Mouse (Mus musculus) midbrain, embryonic 15.5 days (tissue): Measurements from ENCODE around the gene Pgbd5. TPM values are rescaled to one million over a fixed set of nuclear protein-coding genes. Genes with fewer than 3 reads are reported as not detected.

Experiments used
- ATAC-seq: fragments of 200-750 bp; cut with Nextera tagmentation; replicated peaks from 2 replicates; pipeline ENCODE4 v1.8.0; 2017; ENCODE audit warnings: moderate TSS enrichment
- H3K27ac ChIP-seq: fragments of 300-500 bp; sonication (generic); 2 replicates; pipeline ENCODE4 v1.5.1; 2015; ENCODE audit warnings: mild to moderate bottlenecking, inconsistent platforms
- H3K27me3 ChIP-seq: fragments of 300-500 bp; sonication (generic); replicated peaks from 2 replicates; pipeline ENCODE4 v1.6.1; 2015; ENCODE audit warnings: inconsistent platforms
- H3K36me3 ChIP-seq: fragments of 300-500 bp; sonication (generic); replicated peaks from 2 replicates; pipeline ENCODE4 v1.6.1; 2015; ENCODE audit warnings: inconsistent platforms
- H3K4me1 ChIP-seq: fragments of 300-500 bp; sonication (generic); 2 replicates; pipeline ENCODE4 v1.6.1; 2015; ENCODE audit warnings: inconsistent platforms
- H3K4me2 ChIP-seq: fragments of 300-500 bp; sonication (generic); 2 replicates; pipeline ENCODE4 v1.6.1; 2015; ENCODE audit warnings: inconsistent platforms, mild to moderate bottlenecking, moderate library complexity
- H3K4me3 ChIP-seq: fragments of 300-500 bp; sonication (generic); 2 replicates; pipeline ENCODE4 v1.5.1; 2015; ENCODE audit warnings: mild to moderate bottlenecking, inconsistent platforms
- H3K9ac ChIP-seq: fragments of 300-500 bp; sonication (generic); 2 replicates; pipeline ENCODE4 v1.6.1; 2015; ENCODE audit warnings: mild to moderate bottlenecking, inconsistent platforms
- H3K9me3 ChIP-seq: fragments of 300-500 bp; sonication (generic); 2 replicates; pipeline ENCODE4 v1.6.1; 2016; ENCODE audit warnings: inconsistent platforms
- WGBS: fragments of 180-500 bp; shearing (Covaris S2); methylation state at CpG from one replicate; pipeline ENCODE4 v1.1.7; 2015; ENCODE audit warnings: mixed read lengths; 5-methylcytosine and 5-hydroxymethylcytosine counted together
- polyA plus RNA-seq: library from polyadenylated mRNA; unstranded; fragments of >200 nt; fragmentation: Nextera tagmentation; extraction: Ambion mirVana; gene quantifications from 2 replicates; pipeline ENCODE4 v1.2.1, GENCODE M21; 2015

Gene Pgbd5
- polyA plus RNA-seq, 1 experiment from 2014 or later: 15.3 TPM

- Histone ChIP-seq H3K9ac (no peak overlapping the region), H3K9me3 (no peaks in the 10 kb centered on the region), H3K36me3 (peaks cover 36% of the 10 kb centered on the region; the same call in 1 of the 2 replicates), H3K4me3 (no peak overlapping the region), H3K27me3 (no peaks in the 10 kb centered on the region), H3K4me1 (no peaks in the 10 kb centered on the region; the same call in 1 of the 2 replicates), H3K4me2 (no peak overlapping the region), H3K27ac (peak overlapping the region; percentile 31; the same call in 1 of the 2 replicates)
- WGBS: 44% methylated on average over 2 of the region's 3 CpGs
- peak; percentile 76 for ATAC-seq
Observed at GRCm38 (mm10) chr8:124330433-124330832, 109.0 kb downstream of the Pgbd5 start.

GRCm38 (mm10) chr8:124329690-124330089, 109.8 kb downstream of the Pgbd5 start:
- Histone ChIP-seq H3K4me1 (no peaks in the 10 kb centered on the region; the same call in 1 of the 2 replicates), H3K36me3 (peaks cover 32% of the 10 kb centered on the region; the same call in 1 of the 2 replicates), H3K4me3 (no peak overlapping the region), H3K27me3 (no peaks in the 10 kb centered on the region), H3K27ac (no peak overlapping the region), H3K9me3 (no peaks in the 10 kb centered on the region), H3K9ac (no peak overlapping the region), H3K4me2 (no peak overlapping the region)
- 41% methylated on average over 10 of the region's 10 CpGs for WGBS
- ATAC-seq: no peak

GRCm38 (mm10) chr8:124328259-124328658, 111.2 kb downstream of the Pgbd5 start:
- Histone ChIP-seq H3K27ac (no peak overlapping the region), H3K27me3 (no peaks in the 10 kb centered on the region), H3K4me3 (no peak overlapping the region), H3K9ac (no peak overlapping the region), H3K4me1 (no peaks in the 10 kb centered on the region; the same call in 1 of the 2 replicates), H3K9me3 (no peaks in the 10 kb centered on the region), H3K4me2 (no peak overlapping the region), H3K36me3 (peaks cover 32% of the 10 kb centered on the region; the same call in 1 of the 2 replicates)
- ATAC-seq: no peak
- WGBS: 90% methylated on average over 7 of the region's 7 CpGs

- Histone ChIP-seq H3K27me3 (no peaks in the 10 kb centered on the region), H3K36me3 (peaks cover 22% of the 10 kb centered on the region; the same call in 1 of the 2 replicates), H3K4me2 (no peak overlapping the region), H3K4me3 (no peak overlapping the region), H3K4me1 (peaks cover 29% of the 10 kb centered on the region), H3K27ac (no peak overlapping the region), H3K9ac (no peak overlapping the region), H3K9me3 (no peaks in the 10 kb centered on the region)
- no peak for ATAC-seq
- WGBS: 89% methylated on average over 14 of the region's 14 CpGs
Observed at GRCm38 (mm10) chr8:124323356-124323755, 116.1 kb downstream of the Pgbd5 start.

GRCm38 (mm10) chr8:124321227-124321840, 118.1 kb downstream of the Pgbd5 start:
- Histone ChIP-seq H3K27me3 (no peaks in the 10 kb centered on the region), H3K36me3 (peaks cover 18% of the 10 kb centered on the region; the same call in 1 of the 2 replicates), H3K9me3 (no peaks in the 10 kb centered on the region), H3K4me1 (peaks cover 47% of the 10 kb centered on the region), H3K4me3 (no peak overlapping the region), H3K4me2 (no peak overlapping the region), H3K27ac (peak overlapping the region; percentile 77), H3K9ac (no peak overlapping the region)
- ATAC-seq: peak; percentile 46; the same call in 1 of the 2 replicates
- 28% methylated on average over 12 of the region's 12 CpGs for WGBS

GRCm38 (mm10) chr8:124319316-124319652, 120.2 kb downstream of the Pgbd5 start:
- H3K27ac ChIP-seq: no peak overlapping the region
- no peak overlapping the region for H3K4me2 ChIP-seq
- peaks cover 59% of the 10 kb centered on the region for H3K4me1 ChIP-seq
- ATAC-seq: no peak
- no peak overlapping the region for H3K4me3 ChIP-seq
- H3K9ac ChIP-seq: no peak overlapping the region
- H3K27me3 ChIP-seq: no peaks in the 10 kb centered on the region
- no peaks in the 10 kb centered on the region for H3K9me3 ChIP-seq
- WGBS: 95% methylated on average over 4 of the region's 4 CpGs
- 0 out of 2 replicates have a peak, but pooled peaks cover 7% of the 10 kb centered on the region for H3K36me3 ChIP-seq

Other genes with a start within 250 kb of the Pgbd5 start
- 67.4 and 78.1 TPM in 2 replicates for gene Galnt2, start 208.3 kb downstream of the Pgbd5 start, polyA plus RNA-seq
- gene Cog2, start 81.1 kb upstream of the Pgbd5 start, polyA plus RNA-seq: 35.4 and 38.1 TPM in 2 replicates
- gene Agt, start 130.0 kb upstream of the Pgbd5 start, polyA plus RNA-seq: 0.62 and 0.96 TPM in 2 replicates
- 0.14 TPM in 1 of 2 replicates, not detected in the other for gene Capn9, start 136.5 kb upstream of the Pgbd5 start, polyA plus RNA-seq
- 21.8 and 23.6 TPM in 2 replicates for gene 2310022B05Rik, start 223.7 kb upstream of the Pgbd5 start, polyA plus RNA-seq